Mouse (Mus musculus) hindbrain, embryonic 10.5 days (tissue): ENCODE data around the gene Mrgpra6. TPM values are rescaled to one million over a fixed set of nuclear protein-coding genes. Genes with fewer than 3 reads are reported as not detected.

Experiments
- DNase-seq: peaks from one replicate; pipeline ENCODE4 v3.0.0-alpha.2; 2017; ENCODE audit warnings: low spot score
- H3K27ac ChIP-seq: fragments of 300-500 bp; sonication (generic); 2 replicates; pipeline ENCODE4 v1.5.1; 2016; ENCODE audit warnings: mild to moderate bottlenecking, moderate library complexity
- H3K27me3 ChIP-seq: fragments of 300-500 bp; sonication (generic); 2 replicates; pipeline ENCODE4 v1.6.1; 2016; ENCODE audit warnings: mild to moderate bottlenecking; ENCODE audit not compliant: poor library complexity, insufficient read depth, severe bottlenecking
- H3K36me3 ChIP-seq: fragments of 300-500 bp; sonication (generic); 2 replicates; pipeline ENCODE4 v1.6.1; 2016; ENCODE audit warnings: mild to moderate bottlenecking, moderate library complexity
- H3K4me1 ChIP-seq: fragments of 300-500 bp; sonication (generic); replicated peaks from 2 replicates; pipeline ENCODE4 v1.6.1; 2016; ENCODE audit warnings: mild to moderate bottlenecking
- H3K4me3 ChIP-seq: fragments of 300-500 bp; sonication (generic); 2 replicates; pipeline ENCODE4 v1.5.1; 2016; ENCODE audit warnings: mild to moderate bottlenecking, moderate library complexity
- H3K9me3 ChIP-seq: fragments of 300-500 bp; sonication (generic); 2 replicates; pipeline ENCODE4 v1.6.1; 2016; ENCODE audit warnings: mild to moderate bottlenecking, moderate library complexity
- WGBS: fragments of 180-500 bp; shearing (Covaris S2); methylation state at CpG from one replicate; pipeline ENCODE4 v1.1.7; 2016; 5-methylcytosine and 5-hydroxymethylcytosine counted together
- polyA plus RNA-seq: library from polyadenylated mRNA; unstranded; fragments of >200 nt; fragmentation: Nextera tagmentation; extraction: Ambion mirVana; gene quantifications from 2 replicates; pipeline ENCODE4 v1.2.1, GENCODE M21; 2016

The Mrgpra6 gene
- polyA plus RNA-seq, 1 experiment from 2014 or later: not detected

DNA sequence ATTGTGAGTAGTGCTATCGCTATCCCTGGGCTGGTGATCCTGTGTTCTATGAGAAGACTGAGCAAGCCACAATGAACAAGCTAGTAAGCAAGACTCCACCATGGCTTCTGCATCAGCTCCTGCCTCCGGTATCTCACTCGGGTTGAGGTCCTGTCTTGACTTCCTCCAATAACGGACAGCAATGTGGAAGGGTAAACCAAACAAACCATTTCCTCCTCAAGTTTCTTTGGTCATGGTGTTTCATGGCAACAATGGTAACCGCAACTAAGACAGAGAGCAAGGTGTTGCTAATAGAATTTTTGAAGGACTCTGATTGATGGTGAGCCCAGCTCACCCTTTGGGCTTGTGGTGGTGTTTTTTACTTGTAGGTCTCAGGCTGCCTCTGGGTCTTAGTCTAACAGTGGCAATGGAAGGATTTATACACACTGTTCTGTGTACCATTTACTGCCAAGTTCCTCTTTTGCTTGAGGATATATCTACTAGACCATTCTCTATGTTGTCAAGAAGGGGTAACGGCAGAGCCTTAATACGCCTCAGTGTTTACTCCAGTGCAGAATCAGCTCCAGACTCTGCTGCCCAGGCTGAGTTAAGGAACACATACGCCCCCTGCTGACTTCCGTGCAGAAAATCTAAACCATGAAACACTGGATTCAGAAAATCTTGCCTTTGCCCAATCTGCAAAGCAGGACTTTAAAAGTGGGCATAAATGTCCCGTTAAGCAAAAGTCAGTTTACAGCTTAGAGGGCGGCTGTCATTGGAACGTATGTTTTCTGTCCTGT lies 58.5 kb downstream of the Mrgpra6 start:
- no peak overlapping the region for H3K4me3 ChIP-seq
- H3K36me3 ChIP-seq: no peaks in the 10 kb centered on the region
- DNase-seq: no peak
- no peaks in the 10 kb centered on the region for H3K27me3 ChIP-seq
- peaks cover 5% of the 10 kb centered on the region; the same call in 1 of the 2 replicates for H3K4me1 ChIP-seq
- no peak overlapping the region for H3K27ac ChIP-seq
- no peaks in the 10 kb centered on the region for H3K9me3 ChIP-seq
- 66% methylated on average over 12 of the region's 12 CpGs for WGBS

DNA sequence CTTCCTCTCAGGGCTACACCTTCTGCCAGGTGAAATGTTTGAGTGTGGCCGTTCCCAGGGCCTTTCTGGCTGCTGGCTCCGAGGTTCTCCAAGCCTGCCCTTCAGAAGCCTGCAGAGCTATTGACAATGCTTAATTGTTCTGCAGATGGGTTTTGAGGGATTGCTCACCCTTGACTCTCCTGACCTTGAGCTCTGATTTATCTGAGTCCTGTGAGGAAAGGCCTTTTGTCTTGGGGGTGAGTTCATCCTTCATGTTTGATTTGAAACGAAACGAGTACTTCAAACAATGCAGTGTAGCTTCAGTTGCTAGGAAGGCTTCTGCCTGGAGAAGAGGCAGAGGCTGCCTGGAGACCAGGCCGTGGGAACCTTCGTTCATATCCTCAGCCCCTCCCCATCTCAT lies 60.4 kb downstream of the Mrgpra6 start:
- DNase-seq: no peak
- Histone ChIP-seq H3K27ac (no peak overlapping the region), H3K4me3 (no peak overlapping the region), H3K27me3 (no peaks in the 10 kb centered on the region), H3K4me1 (peaks cover 5% of the 10 kb centered on the region; the same call in 1 of the 2 replicates), H3K36me3 (no peaks in the 10 kb centered on the region), H3K9me3 (no peaks in the 10 kb centered on the region)
- WGBS: 21% methylated on average over 6 of the region's 6 CpGs

DNA sequence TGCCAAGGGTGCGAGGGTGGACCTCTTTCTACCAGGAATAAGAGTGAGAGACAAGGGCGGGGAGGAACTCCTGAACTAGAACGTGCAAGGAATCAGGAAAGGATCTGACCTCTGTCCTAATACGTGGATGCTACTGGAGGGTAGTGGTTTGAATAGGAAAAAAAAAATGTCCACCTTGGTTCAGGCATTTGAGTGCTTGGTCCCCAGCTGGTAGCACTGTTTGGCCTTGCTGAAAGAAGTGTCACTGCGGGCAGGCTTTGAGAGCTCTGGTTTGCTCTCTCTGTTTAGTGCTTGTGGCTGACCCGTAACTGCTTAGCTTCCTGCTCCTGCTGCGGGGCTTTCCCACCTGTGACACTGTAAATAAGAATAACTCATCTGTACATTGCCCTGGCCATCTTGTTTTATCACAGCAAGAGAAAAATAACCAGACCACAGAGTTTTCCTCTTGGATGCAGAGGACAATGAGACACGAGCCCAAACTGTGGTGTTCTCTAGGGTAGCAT lies 64.8 kb downstream of the Mrgpra6 start:
- H3K4me3 ChIP-seq: no peak overlapping the region
- no peak overlapping the region for H3K27ac ChIP-seq
- H3K4me1 ChIP-seq: peaks cover 5% of the 10 kb centered on the region; the same call in 1 of the 2 replicates
- WGBS: 82% methylated on average over 8 of the region's 8 CpGs
- no peaks in the 10 kb centered on the region for H3K9me3 ChIP-seq
- peaks cover 10% of the 10 kb centered on the region for H3K27me3 ChIP-seq
- no peak for DNase-seq
- H3K36me3 ChIP-seq: no peaks in the 10 kb centered on the region

Other genes with a start within 250 kb of the Mrgpra6 start
- gene Uevld, start 246.4 kb downstream of the Mrgpra6 start, polyA plus RNA-seq: 9.9 and 12.3 TPM in 2 replicates
- not detected in 2 replicates for gene Gm9999, start 221.3 kb downstream of the Mrgpra6 start, polyA plus RNA-seq
- gene Spty2d1, start 196.5 kb downstream of the Mrgpra6 start, polyA plus RNA-seq: 10.4 and 11.7 TPM in 2 replicates
- 11.2 and 12.8 TPM in 2 replicates for gene Tmem86a, start 154.3 kb downstream of the Mrgpra6 start, polyA plus RNA-seq
- gene Ptpn5, start 71.2 kb downstream of the Mrgpra6 start, polyA plus RNA-seq: 10.7 and 30.9 TPM in 2 replicates
- not detected in 2 replicates for gene Mrgpra9, start 47.9 kb upstream of the Mrgpra6 start, polyA plus RNA-seq
- not detected in 2 replicates for gene Mrgpra1, start 149.3 kb upstream of the Mrgpra6 start, polyA plus RNA-seq
- gene Mrgpra2a, start 247.2 kb upstream of the Mrgpra6 start, polyA plus RNA-seq: not detected in 2 replicates